Mouse (Mus musculus) bone marrow macrophage, adult 2 months (primary cell): ENCODE data around the gene Gfod1.

Experiments
- CTCF ChIP-seq: IDR thresholded peaks from 2 replicates; pipeline ENCODE4 v1.5.1; 2012; ENCODE audit warnings: low read depth, mild to moderate bottlenecking, low read length, moderate library complexity
- POLR2A ChIP-seq: IDR thresholded peaks from 2 replicates; pipeline ENCODE4 v1.6.1; 2012; ENCODE audit warnings: mild to moderate bottlenecking, low read depth, low read length, borderline replicate concordance

DNA sequence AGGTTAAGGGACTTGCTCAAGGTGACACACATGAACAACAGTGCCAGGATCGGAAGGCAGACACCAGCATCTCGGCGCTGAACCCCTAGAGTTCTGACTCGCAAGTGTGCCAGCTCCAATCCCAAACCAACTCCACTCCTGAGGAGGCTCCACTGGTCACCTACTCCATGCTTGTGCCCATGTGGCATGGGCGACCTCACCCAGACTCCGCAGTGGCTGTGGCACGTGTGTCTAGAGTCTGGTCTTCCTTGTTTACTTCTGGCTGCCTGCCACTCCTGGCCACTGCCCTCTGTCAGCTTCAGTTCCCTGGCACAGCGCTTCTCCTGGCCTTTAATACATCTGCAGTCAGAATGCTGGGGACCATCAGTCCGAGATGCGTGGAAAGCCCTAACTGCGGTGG, 728 bp upstream of the Gfod1 start:
- TF ChIP-seq CTCF (no peak), POLR2A (no peak)
